Mouse (Mus musculus) megakaryocyte, adult 5-6 weeks (primary cell): Measurements from ENCODE around the gene Khk. TPM values are rescaled to one million over a fixed set of nuclear protein-coding genes. Genes with fewer than 3 reads are reported as not detected.

Experiments
- ATAC-seq: 2 replicates; pipeline ENCODE4 v1.8.0; 2016; ENCODE audit warnings: mild to moderate bottlenecking, inconsistent platforms; ENCODE audit not compliant: poor library complexity, severe bottlenecking
- total RNA-seq, 2 experiments: library from RNA; stranded (forward) in 1 of 2; stranded (reverse) in 1 of 2; fragments of 153-499, 151-499 nt in 1 of 2; fragments of 221-1000, 200-1000 nt in 1 of 2; gene quantifications; 2 replicates each; pipeline versions ENCODE4 v1.2.3 to v1.2.4; 2015 to 2017

The Khk gene
- total RNA-seq, 2 experiments from 2014 or later: 70.7 to 93.8 TPM

DNA sequence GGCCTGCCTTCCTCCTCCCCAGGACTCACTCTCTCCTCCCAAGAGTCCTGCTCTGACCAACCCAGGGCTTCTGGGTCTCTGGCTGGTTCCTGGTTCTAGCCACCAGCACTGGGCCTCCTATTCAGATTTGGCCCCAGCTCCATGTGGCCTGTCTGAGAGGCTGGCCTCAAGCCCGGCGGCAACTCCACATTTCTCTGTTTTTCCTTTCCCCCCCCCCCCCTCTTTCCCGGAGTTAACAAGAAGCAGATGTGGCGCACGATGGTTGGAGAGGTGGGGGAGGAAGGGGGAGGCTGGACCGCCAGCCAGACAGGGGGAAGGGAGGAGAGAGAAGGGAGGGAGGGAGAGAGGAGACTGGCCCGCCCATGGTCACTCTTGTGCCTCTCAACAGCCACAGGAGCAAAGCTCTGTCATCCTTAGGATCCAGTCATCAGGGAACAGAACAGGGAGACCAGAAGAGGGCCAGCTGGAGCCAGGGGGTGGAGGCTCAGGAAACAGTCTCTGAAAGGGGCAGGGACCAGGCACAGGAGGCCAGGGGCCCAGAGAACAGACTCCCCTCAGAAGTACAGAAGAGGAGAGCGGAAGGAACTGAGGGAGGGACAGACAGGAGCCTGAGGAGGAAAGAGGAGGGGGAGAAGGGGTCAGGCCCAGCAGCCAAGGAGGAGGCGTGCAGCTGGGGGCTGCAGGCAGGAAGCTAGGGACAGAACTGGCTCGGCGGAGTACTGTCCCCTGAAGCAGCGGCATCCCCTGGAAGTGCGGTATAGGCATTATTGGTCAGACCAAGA, 8.0 kb upstream of the Khk start, which contains the start of gene Emilin1:
Gene Emilin1 (plus strand): TSS at position 343 of the 782 bp plus-strand sequence.
- ATAC-seq: peak; percentile 17

DNA sequence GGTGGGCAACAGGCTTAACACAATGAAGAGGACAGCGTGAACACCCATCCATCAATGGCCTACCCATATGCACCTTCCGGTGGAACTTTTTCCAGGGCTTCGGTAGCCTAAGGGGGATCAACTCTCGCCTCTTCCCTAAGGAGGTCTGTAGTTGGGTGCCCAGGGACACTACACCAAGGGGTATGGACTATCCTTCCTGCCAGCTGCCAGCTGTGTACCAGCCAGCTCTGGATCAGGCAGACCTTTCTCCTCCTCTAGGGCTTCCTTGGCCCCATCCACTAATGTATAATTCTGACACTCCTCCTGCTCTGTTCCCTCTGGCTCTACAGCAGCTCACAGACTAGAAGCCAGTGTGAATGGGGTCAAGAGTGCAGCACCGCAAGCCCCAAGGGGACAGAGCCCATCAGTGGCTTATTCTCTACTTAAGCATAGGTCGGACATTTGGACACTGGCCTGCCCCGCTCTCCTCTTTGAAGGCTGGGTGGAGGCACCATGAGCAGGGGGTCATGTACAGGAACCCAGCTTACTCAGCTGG, 7.1 kb upstream of the Khk start:
- no peak for ATAC-seq

DNA sequence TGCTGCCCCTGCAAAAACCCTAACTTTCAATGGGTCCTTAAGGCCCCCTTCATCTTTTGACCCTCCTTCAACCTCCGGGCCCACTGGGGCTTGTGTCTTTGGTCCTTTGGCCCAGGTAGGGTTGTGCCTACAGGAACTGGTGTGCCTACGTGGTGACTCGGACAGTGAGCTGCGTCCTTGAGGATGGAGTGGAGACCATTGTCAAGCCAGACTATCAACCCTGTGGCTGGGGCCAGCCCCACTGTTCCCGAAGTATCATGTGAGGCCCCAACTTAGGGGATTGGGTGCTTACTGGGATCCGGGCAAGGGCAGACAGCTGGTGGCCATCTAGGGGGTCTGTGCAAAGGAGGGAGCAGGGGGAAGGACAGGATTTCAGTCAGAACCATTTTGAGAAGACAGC, 6.4 kb upstream of the Khk start:
- ATAC-seq: no peak

DNA sequence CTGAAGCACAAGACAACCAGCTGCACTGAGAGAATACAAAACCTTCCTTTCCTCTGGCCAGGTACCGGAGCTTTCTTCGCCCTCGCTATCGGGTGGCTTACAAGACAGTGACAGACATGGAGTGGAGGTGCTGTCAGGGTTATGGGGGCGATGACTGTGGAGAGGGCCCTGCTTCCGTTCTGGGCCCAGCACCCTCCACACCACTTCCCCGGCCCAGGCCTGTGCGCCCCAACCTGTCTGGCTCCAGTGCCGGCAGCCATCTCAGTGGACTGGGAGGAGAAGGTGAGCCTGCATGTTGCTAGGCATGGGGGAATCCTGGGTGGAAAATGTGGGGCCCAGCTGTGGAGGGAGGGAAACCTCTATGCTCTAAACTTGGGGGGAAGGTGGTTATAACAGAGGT, 5.8 kb upstream of the Khk start:
- ATAC-seq: no peak

DNA sequence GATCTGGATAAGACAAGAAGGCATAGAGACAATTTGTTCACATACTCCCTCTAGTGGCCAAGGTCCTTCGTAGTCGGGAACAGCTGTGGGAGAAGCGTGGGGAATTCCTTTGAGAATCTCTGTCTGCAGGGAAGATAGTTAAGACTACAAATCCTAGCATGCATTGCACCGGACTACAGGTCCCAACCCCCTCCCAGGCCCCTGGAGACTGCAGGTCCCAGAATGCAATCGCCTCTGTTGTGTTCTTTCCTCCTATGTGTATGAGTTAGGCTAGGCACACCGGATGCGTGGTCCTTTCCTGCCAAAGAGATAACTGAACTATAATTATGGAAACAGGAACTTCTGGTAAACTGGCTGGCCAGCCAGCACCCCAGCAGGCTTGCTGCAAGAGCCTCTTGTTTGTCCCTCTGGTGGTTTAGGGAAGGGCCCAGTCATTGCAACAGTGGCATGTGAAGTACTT, 5.2 kb upstream of the Khk start:
- peak; percentile 69 for ATAC-seq

DNA sequence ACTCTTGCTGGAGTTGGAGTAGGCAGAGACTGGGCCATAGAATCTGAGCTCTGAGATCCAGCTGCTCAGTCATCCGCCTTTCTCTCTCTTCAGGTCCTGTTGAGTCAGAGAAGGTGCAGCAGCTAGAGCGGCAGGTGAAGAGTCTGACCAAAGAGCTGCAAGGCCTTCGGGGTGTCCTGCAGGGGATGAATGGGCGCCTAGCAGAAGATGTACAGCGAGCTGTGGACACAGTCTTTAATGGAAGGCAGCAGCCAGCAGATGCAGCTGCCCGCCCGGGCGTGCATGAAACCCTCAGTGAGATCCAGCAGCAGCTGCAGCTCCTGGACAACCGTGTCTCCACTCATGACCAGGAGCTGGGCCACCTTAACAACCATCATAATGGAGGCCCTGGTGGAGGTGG, 4.4 kb upstream of the Khk start:
- no peak for ATAC-seq

DNA sequence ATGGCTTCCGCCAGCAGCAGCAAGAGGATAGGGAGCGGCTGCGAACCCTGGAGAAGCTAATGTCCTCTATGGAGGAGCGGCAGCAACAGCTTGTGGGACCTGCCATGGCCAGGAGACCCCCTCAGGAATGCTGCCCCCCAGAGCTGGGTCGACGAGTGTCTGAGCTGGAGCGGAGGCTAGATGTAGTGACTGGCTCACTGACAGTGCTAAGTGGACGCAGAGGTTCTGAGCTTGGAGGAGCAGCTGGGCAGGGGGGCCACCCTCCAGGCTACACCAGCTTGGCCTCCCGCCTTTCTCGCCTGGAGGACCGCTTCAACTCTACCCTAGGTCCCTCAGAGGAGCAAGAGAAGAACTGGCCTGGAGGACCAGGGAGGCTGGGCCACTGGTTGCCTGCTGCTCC, 3.9 kb upstream of the Khk start:
- no peak for ATAC-seq

DNA sequence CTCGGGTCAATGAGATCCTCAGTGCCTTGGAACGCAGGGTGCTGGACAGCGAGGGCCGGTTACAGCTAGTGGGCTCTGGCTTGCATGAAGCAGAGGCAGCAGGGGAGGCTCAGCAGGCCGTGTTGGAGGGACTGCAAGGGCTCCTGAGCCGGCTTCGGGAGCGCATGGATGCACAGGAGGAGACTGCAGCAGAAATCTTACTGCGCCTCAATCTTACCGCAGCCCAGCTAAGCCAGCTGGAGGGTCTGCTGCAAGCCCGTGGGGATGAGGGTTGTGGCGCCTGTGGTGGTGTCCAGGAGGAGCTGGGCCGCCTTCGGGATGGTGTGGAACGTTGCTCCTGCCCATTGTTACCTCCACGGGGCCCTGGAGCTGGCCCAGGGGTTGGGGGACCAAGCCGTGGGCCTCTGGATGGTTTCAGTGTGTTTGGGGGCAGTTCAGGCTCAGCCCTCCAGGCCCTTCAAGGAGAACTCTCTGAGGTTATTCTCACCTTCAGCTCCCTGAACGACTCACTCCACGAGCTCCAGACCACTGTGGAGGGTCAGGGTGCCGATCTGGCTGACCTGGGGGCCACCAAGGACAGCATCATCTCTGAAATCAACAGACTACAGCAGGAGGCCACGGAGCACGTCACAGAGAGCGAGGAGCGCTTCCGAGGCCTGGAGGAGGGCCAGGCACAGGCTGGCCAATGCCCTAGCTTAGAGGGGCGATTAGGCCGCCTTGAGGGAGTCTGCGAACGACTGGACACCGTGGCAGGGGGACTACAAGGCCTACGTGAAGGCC, 3.1 kb upstream of the Khk start:
- no peak for ATAC-seq

DNA sequence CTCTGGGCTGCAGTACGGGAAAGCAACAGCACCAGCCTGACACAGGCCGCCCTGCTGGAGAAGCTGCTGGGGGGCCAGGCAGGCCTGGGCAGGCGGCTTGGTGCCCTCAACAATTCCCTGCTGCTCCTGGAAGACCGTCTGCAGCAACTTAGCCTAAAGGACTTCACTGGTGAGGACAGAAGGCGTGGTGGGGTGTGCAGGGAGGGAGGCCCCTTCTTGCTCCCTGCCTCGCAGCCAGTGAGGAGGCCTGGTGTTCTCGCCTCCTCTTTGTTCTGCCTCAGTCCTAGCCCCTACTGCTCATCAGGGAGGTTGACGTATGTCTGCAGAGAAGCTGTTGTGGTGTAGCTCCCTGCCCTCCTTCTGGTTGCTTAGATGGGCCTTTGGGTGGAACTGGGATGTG, 2.5 kb upstream of the Khk start:
- no peak for ATAC-seq

DNA sequence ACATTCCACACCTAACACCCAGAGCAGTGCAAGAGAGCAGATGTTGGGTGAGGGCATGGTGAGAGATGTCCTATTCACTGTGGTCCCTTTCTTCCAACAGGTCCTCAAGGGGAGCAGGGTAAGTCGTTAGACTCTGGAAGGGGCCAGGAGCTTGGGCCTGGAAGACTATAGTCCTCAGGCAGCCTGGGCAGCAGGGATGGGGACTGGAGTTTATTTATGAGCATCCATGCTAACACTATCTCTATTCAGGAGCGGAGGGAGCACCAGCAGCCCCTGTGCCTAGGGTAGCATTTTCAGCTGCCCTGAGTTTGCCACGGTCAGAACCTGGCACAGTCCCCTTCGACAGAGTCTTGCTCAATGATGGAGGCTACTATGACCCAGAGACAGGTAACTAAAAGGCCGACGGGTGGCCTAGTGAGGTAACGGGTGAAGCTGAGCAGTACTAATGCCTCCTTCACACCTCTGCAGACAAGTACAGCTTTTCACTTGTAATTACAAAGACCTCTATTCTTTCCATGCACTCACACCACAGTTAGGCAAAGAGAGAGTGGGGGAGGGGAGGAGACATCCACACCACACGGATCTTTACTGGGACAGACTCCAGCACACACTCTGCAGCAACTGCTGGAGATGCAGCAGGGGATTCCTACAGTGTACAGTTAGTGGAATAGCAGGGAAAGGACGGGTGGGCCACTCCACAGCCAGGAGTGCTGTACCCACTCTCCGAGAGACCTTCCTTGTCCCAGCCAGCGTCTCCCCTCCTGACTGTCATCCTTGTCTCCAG, 1.2 kb upstream of the Khk start:
- ATAC-seq: no peak

DNA sequence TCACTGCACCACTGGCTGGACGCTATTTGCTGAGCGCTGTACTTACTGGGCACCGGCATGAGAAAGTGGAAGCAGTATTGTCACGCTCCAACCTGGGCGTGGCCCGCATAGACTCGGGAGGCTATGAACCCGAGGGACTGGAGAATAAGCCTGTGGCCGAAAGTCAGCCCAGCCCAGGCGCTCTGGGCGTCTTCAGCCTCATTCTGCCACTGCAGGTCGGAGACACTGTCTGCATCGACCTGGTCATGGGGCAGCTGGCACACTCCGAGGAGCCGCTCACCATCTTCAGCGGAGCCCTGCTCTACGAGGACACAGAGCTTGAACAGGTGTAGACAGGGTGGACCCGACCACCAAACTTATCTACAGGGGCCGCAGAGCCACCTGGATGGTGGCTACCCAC, 610 bp upstream of the Khk start:
- ATAC-seq: no peak

DNA sequence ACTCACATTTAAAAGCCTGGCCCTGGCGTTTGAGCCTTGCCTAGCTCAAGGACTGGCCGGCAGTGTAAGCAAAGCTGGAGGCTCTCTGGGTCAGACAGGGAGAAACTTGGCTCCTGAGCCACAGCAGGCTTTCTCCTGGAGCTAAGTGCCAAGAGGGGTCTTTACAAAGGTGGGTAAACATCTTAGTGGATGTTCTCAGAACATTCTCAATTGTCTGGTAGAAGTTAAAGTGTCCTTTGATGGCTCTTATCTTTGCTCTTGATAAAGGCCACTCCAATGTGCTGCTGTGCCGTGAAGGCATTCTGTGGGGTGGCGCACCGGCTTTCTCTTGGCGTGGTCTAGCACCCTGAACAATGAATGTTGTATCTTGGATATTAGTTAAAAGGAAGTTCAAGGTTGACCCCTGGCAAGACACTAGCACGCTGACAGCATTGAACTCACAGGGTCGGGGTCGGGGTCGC, 1.4 kb downstream of the Khk start:
- ATAC-seq: no peak

DNA sequence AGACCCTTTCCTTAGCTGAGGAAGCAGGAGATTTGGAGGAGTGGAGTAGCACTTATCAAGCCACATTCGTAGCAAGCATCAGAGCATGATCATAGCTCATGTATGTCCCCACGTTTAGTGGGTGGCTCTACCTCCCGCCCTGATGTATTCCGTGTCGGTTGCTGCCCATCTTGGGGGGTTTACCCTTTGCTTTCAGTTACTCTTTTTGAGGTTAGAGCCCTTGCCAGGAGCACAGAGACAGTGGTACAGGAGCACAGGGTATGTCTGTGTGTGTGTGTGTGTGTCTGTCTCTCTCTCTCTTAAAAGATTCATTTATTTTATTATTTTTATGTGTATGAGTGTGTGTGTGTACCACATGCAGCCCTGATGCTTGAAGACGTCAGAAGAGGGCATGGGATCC, 1.9 kb downstream of the Khk start:
- ATAC-seq: no peak

DNA sequence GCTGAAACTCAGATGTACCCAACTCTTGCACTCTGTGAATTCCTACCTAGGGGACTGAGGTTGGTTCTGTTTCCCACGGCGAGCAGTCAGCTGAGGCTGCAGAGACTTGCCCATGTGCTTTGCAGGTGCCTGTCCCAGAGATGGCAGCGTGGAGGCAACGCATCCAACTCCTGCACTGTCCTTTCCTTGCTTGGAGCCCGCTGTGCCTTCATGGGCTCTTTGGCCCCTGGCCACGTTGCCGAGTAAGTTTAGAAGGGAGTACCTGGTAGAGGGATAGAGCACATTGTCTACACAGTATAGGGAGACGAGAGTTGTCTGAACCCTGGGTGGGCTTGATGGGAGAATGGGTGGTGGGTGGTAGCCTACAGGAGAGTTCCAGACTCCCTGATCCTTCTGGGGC, 3.4 kb downstream of the Khk start:
- no peak for ATAC-seq

DNA sequence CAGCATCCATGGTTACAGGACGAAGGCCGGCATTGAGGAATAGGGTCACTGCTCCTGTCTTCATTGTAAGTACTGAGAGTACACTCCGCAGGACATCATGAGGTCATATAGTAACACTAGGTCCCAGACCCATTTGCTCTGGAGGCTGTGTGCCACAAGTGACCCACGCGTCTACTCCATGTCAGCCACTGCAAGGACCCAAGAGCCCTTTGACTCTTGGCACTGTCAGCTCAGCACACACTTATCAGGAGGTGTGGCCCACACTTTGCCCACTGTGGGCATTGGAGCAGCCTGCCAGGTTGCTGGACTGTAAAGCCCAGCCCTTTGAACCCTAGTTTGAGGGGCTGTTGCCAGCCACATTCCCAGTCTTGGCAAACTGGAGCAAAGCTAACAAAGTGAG, 4.0 kb downstream of the Khk start:
- no peak for ATAC-seq

DNA sequence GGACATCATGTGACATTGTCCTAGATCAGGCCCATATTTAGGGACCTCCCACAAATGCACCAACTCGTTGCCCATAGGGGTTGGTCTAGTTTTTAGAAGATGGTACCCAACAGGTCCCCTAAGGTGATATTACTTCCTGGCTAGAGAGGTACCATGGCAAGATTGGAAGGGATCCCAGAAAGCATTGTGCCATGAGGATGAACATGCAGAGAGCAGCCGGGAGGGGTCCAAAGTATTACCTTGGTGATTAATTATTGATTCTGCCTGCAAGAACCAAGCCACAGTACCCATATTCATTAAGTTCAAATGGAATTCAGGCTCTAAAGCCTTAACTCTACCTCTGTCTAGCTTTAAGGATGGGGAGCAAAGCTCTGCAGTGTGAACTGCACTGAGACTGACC, 4.8 kb downstream of the Khk start:
- no peak for ATAC-seq

DNA sequence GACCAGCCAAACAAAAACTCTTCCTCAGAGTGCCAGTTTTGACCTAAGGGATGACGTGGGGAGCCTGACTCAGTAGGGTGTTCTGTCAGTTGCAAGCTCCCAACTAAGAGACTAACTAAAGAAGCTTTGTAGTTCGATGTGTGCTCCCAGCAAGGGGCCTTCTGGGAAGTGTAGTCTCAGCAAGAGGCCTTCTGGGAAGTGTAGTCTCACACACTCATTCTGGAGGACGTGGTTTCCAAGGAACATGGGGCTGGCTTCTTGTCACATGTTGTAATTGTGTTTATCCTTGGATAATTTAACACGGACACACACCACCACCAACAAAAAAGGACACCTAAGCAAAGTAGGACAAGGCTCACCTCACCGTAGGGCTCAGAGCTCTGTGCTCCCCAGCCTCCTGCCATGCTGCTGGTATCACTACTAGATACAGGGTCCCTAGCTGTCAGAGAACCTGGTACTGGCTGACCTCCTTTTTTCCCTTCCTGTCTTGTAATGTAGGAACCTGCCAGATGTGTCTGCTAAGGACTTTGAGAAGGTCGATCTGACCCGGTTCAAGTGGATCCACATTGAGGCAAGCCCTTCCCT, 6.8 kb downstream of the Khk start:
- no peak for ATAC-seq

DNA sequence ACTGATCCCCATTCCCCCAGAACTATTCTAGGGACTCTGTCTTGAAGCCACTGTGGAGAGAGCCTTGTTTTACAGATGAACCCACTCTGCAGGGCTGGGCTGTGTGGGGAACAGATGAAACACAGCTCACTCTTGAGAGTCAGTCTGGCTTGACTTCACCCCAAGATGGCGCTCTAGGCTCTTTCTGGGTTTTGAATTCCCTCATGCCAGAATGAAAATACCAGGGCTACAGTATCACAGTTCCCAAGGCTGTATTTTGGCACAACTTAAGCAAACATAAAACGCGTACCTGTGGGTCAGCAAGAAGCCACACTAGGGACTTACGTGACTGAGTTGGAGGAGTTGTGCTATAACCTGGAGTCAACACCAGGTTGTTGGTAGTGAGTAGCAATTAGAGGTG, 8.9 kb downstream of the Khk start:
- peak; percentile 80 for ATAC-seq

DNA sequence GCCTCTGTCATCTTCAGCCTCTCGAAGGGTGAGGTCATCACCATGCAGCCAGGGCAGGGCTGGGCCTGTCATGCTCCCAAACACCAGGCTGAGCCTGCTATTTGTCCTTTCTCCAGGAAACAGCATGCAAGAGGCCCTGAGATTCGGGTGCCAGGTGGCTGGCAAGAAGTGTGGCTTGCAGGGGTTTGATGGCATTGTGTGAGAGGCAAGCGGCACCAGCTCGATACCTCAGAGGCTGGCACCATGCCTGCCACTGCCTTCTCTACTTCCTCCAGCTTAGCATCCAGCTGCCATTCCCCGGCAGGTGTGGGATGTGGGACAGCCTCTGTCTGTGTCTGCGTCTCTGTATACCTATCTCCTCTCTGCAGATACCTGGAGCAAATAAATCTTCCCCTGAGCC, 9.6 kb downstream of the Khk start:
- no peak for ATAC-seq

DNA sequence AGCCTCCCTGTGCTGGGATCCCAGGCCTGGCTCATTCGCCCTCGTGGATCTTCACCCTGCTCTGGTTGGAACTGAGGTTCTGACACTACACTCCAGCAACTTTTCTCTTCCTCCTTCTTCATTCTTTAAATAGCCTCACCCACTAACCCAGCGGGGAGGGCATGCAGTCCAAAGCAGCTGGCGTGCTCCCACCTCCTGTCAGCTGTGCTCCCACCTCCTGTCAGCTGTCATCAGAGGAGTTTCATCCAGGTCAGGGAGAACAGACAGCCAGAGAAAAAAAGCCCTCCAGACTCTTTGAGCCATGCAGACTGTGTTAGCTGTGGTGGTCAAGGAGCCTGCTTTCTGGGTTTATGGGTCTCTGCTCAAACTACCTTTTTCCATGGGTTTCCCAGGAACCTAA, 10.1 kb downstream of the Khk start:
- no peak for ATAC-seq

DNA sequence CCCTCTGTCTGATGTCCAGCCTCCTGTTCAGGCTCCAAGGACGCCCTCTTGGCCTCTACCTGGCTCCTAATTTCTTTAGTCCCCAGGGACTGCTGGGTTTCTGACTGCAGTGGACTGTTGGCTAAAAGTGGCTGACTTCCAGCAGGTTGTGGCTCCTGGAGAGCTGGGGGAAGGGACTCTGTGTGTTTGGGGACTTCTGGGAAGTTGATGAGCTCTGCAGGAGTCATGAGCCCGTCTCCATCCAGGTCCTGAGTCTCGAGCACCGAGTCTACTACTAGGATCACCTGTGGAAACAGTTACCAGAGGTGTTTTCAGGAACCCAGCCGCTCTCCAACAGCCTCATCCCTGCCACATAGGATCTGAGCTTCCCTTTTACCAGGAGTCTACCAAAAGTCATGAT, 12.5 kb downstream of the Khk start:
- no peak for ATAC-seq
